Mouse (Mus musculus) thymus, adult 18-20 months (tissue): ENCODE measurements around the gene Defb9.
"Not testable (repeated sequence)": the region's sequence is repeated elsewhere in the genome, so short reads cannot be mapped to it uniquely, and the experiment has no call there.

Source experiments
- DNase-seq, 2 experiments: peaks; one replicate each; pipeline ENCODE4 v3.0.0; 2022; ENCODE audit warnings: mixed read lengths in 2 of 2

The Defb9 gene

GRCm38 (mm10) chr8:21885321-21885720 is at the start of gene Defb9:
Defb9 (minus strand) TSS chr8:21885421.
- not testable (repeated sequence) for DNase-seq

- no peak for DNase-seq
These were observed 47.4 kb upstream of the Defb9 start, which contains the start of gene Defb15 for GRCm38 (mm10) chr8:21932610-21933009. Defb15 (minus strand) TSS chr8:21932710.

GRCm38 (mm10) chr8:21930754-21931153 is 45.5 kb upstream of the Defb9 start:
- not testable (repeated sequence) for DNase-seq

GRCm38 (mm10) chr8:21915625-21916024 is 30.4 kb upstream of the Defb9 start:
- no peak for DNase-seq

- no peak for DNase-seq
These were observed 27.3 kb upstream of the Defb9 start for GRCm38 (mm10) chr8:21912554-21912953.

- no peak for DNase-seq
These were observed 26.7 kb upstream of the Defb9 start for GRCm38 (mm10) chr8:21911931-21912330.

GRCm38 (mm10) chr8:21906290-21906689 is 21.1 kb upstream of the Defb9 start, which contains the start of gene Defb11:
Defb11 (minus strand) TSS chr8:21906412.
- DNase-seq, result not testable (repeated sequence)

- not testable (repeated sequence) for DNase-seq
These were observed 26.6 kb downstream of the Defb9 start, which contains the start of gene Defb10 for GRCm38 (mm10) chr8:21858586-21858985. Defb10 (plus strand) TSS chr8:21858901.
